Mouse (Mus musculus) urinary bladder, postnatal 10 days (tissue): ENCODE measurements around the gene Zdhhc3.

ENCODE experiments used
- DNase-seq: peaks from one replicate; pipeline ENCODE4 v3.0.0; 2022; ENCODE audit warnings: low spot score

Zdhhc3 gene

GRCm38 (mm10) chr9:123113931-123114330, 926 bp upstream of the Zdhhc3 start:
- DNase-seq = no peak

- no peak for DNase-seq
Observed at GRCm38 (mm10) chr9:123111751-123112221, 1.2 kb downstream of the Zdhhc3 start.

GRCm38 (mm10) chr9:123109188-123109587, 3.8 kb downstream of the Zdhhc3 start:
- DNase-seq = no peak

- no peak for DNase-seq
Observed at GRCm38 (mm10) chr9:123107186-123107585, 5.8 kb downstream of the Zdhhc3 start.

GRCm38 (mm10) chr9:123104362-123104761, 8.6 kb downstream of the Zdhhc3 start:
- no peak for DNase-seq

- DNase-seq = no peak
Observed at GRCm38 (mm10) chr9:123103425-123103824, 9.6 kb downstream of the Zdhhc3 start.

GRCm38 (mm10) chr9:123099631-123100455, 13.2 kb downstream of the Zdhhc3 start:
- no peak for DNase-seq

- no peak for DNase-seq
Observed at GRCm38 (mm10) chr9:123090844-123091243, 22.2 kb downstream of the Zdhhc3 start.

- no peak for DNase-seq
Observed at GRCm38 (mm10) chr9:123087558-123087957, 25.4 kb downstream of the Zdhhc3 start.

GRCm38 (mm10) chr9:123085373-123085772, 27.6 kb downstream of the Zdhhc3 start:
- DNase-seq = no peak

- no peak for DNase-seq
Observed at GRCm38 (mm10) chr9:123080796-123081195, 32.2 kb downstream of the Zdhhc3 start.

GRCm38 (mm10) chr9:123080355-123080754, 32.6 kb downstream of the Zdhhc3 start:
- DNase-seq = no peak

- DNase-seq = no peak
Observed at GRCm38 (mm10) chr9:123079149-123079548, 33.9 kb downstream of the Zdhhc3 start.

GRCm38 (mm10) chr9:123060172-123060571, 52.8 kb downstream of the Zdhhc3 start:
- DNase-seq = no peak

GRCm38 (mm10) chr9:123058724-123059292, 54.2 kb downstream of the Zdhhc3 start:
- DNase-seq = no peak

GRCm38 (mm10) chr9:123047665-123048064, 65.3 kb downstream of the Zdhhc3 start:
- no peak for DNase-seq

GRCm38 (mm10) chr9:123034426-123034825, 78.6 kb downstream of the Zdhhc3 start, which contains the start of gene Tgm4:
TSS of gene Tgm4 (plus strand) at chr9:123034726.
- no peak for DNase-seq

- DNase-seq = no peak
Observed at GRCm38 (mm10) chr9:123031496-123032246, 81.3 kb downstream of the Zdhhc3 start.

- DNase-seq = no peak
Observed at GRCm38 (mm10) chr9:123024201-123024600, 88.8 kb downstream of the Zdhhc3 start.

- no peak for DNase-seq
Observed at GRCm38 (mm10) chr9:123021636-123022379, 91.2 kb downstream of the Zdhhc3 start.

GRCm38 (mm10) chr9:123020995-123021631, 91.9 kb downstream of the Zdhhc3 start, which contains the start of gene Tmem42:
TSS of gene Tmem42 (plus strand) at chr9:123021326.
- DNase-seq = peak; percentile 24
